Mouse (Mus musculus) bone marrow, adult 2 months (tissue): Measurements from ENCODE around the gene Uvrag.

ENCODE experiments used
- CTCF ChIP-seq: fragments of 200-500 bp; IDR thresholded peaks from 2 replicates; pipeline ENCODE4 v1.5.1; 2011; ENCODE audit warnings: low read length, control low read depth; ENCODE audit not compliant: control insufficient read depth, insufficient read depth
- POLR2A ChIP-seq: fragments of 200-500 bp; IDR thresholded peaks from 2 replicates; pipeline ENCODE4 v1.6.1; 2011; ENCODE audit warnings: low read depth, mild to moderate bottlenecking, control low read depth, low read length, borderline replicate concordance; ENCODE audit not compliant: control insufficient read depth

GRCm38 (mm10) chr7:99175666-99176065 lies 34.7 kb upstream of the Uvrag start:
- TF ChIP-seq CTCF (no peak), POLR2A (no peak)
